Mouse (Mus musculus) midbrain, embryonic 16.5 days (tissue): ENCODE measurements around the gene Cep89. TPM values are rescaled to one million over a fixed set of nuclear protein-coding genes. Genes with fewer than 3 reads are reported as not detected.

Experiments
- ATAC-seq: fragments of 200-750 bp; cut with Nextera tagmentation; 2 replicates; pipeline ENCODE4 v1.8.0; 2017; ENCODE audit warnings: moderate TSS enrichment
- H3K27ac ChIP-seq: fragments of 300-500 bp; sonication (generic); 2 replicates; pipeline ENCODE4 v1.5.1; 2014; ENCODE audit warnings: mild to moderate bottlenecking, low read length, mixed read lengths
- H3K27me3 ChIP-seq: fragments of 300-500 bp; sonication (generic); 2 replicates; pipeline ENCODE4 v1.6.1; 2014; ENCODE audit warnings: low read depth, low read length, mixed read lengths; ENCODE audit not compliant: control insufficient read depth, insufficient read depth
- H3K36me3 ChIP-seq: fragments of 300-500 bp; sonication (generic); 2 replicates; pipeline ENCODE4 v1.6.1; 2014; ENCODE audit warnings: mild to moderate bottlenecking, low read length, moderate library complexity, mixed read lengths; ENCODE audit not compliant: control insufficient read depth, insufficient read depth
- H3K4me1 ChIP-seq: fragments of 300-500 bp; sonication (generic); 2 replicates; pipeline ENCODE4 v1.6.1; 2014; ENCODE audit warnings: mild to moderate bottlenecking, low read length, mixed read lengths; ENCODE audit not compliant: control insufficient read depth, insufficient read depth
- H3K4me2 ChIP-seq: fragments of 300-500 bp; sonication (generic); 2 replicates; pipeline ENCODE4 v1.6.1; 2014; ENCODE audit warnings: mild to moderate bottlenecking, low read length, mixed read lengths
- H3K4me3 ChIP-seq: fragments of 300-500 bp; sonication (generic); 2 replicates; pipeline ENCODE4 v1.5.1; 2014; ENCODE audit warnings: low read depth, mild to moderate bottlenecking, low read length, moderate library complexity, mixed read lengths
- H3K9ac ChIP-seq: fragments of 300-500 bp; sonication (generic); 2 replicates; pipeline ENCODE4 v1.6.1; 2014; ENCODE audit warnings: low read depth, low read length, mixed read lengths
- H3K9me3 ChIP-seq: fragments of 300-500 bp; sonication (generic); replicated peaks from 2 replicates; pipeline ENCODE4 v1.6.1; 2014; ENCODE audit warnings: mild to moderate bottlenecking, low read length, mixed read lengths; ENCODE audit not compliant: control insufficient read depth, poor library complexity, severe bottlenecking
- WGBS: fragments of 180-500 bp; shearing (Covaris S2); extraction: QIAGEN DNeasy Blood & Tissue Kit; methylation state at CpG from one replicate; pipeline ENCODE4 v1.1.7; 2014; 5-methylcytosine and 5-hydroxymethylcytosine counted together
- polyA plus RNA-seq: library from polyadenylated mRNA; unstranded; fragments of >200 nt; fragmentation: Nextera tagmentation; extraction: Ambion mirVana; gene quantifications from 2 replicates; pipeline ENCODE4 v1.2.1, GENCODE M21; 2015

Gene Cep89
- polyA plus RNA-seq, 1 experiment from 2014 or later = 34.7 TPM

GRCm38 (mm10) chr7:35362253-35362652 lies 34.6 kb upstream of the Cep89 start:
- H3K9ac ChIP-seq = no peak overlapping the region
- ATAC-seq = no peak
- no peak overlapping the region for H3K27ac ChIP-seq
- WGBS = 70% methylated on average over 5 of the region's 5 CpGs
- no peaks in the 10 kb centered on the region for H3K27me3 ChIP-seq
- H3K9me3 ChIP-seq = no peaks in the 10 kb centered on the region
- no peak overlapping the region for H3K4me2 ChIP-seq
- H3K4me3 ChIP-seq = no peak overlapping the region
- no peaks in the 10 kb centered on the region for H3K4me1 ChIP-seq
- no peaks in the 10 kb centered on the region for H3K36me3 ChIP-seq

GRCm38 (mm10) chr7:35362868-35363267 lies 34.0 kb upstream of the Cep89 start:
- no peak for ATAC-seq
- Histone ChIP-seq H3K9me3 (no peaks in the 10 kb centered on the region), H3K36me3 (no peaks in the 10 kb centered on the region), H3K4me2 (no peak overlapping the region), H3K4me1 (no peaks in the 10 kb centered on the region), H3K4me3 (no peak overlapping the region), H3K27ac (no peak overlapping the region), H3K27me3 (no peaks in the 10 kb centered on the region), H3K9ac (no peak overlapping the region)
- WGBS = 84% methylated on average over 5 of the region's 5 CpGs

- Histone ChIP-seq H3K27me3 (no peaks in the 10 kb centered on the region), H3K9ac (no peak overlapping the region), H3K27ac (no peak overlapping the region), H3K36me3 (no peaks in the 10 kb centered on the region), H3K9me3 (peaks cover 5% of the 10 kb centered on the region; the same call in 1 of the 2 replicates), H3K4me2 (no peak overlapping the region), H3K4me1 (no peaks in the 10 kb centered on the region), H3K4me3 (no peak overlapping the region)
- WGBS = 71% methylated on average over 12 of the region's 12 CpGs
- ATAC-seq = no peak
Observed at GRCm38 (mm10) chr7:35365161-35365910, 31.5 kb upstream of the Cep89 start.

- no peak overlapping the region for H3K4me3 ChIP-seq
- WGBS = 19% methylated on average over 14 of the region's 14 CpGs
- H3K27ac ChIP-seq = no peak overlapping the region; the same call in 1 of the 2 replicates
- H3K27me3 ChIP-seq = no peaks in the 10 kb centered on the region
- ATAC-seq = no peak
- no peak overlapping the region for H3K9ac ChIP-seq
- peaks cover 5% of the 10 kb centered on the region; the same call in 1 of the 2 replicates for H3K9me3 ChIP-seq
- no peaks in the 10 kb centered on the region for H3K36me3 ChIP-seq
- no peak overlapping the region for H3K4me2 ChIP-seq
- H3K4me1 ChIP-seq = no peaks in the 10 kb centered on the region; the same call in 1 of the 2 replicates
Observed at GRCm38 (mm10) chr7:35371096-35371495, 25.7 kb upstream of the Cep89 start.

- no peaks in the 10 kb centered on the region; the same call in 1 of the 2 replicates for H3K4me1 ChIP-seq
- H3K9ac ChIP-seq = no peak overlapping the region
- no peak for ATAC-seq
- no peak overlapping the region for H3K4me2 ChIP-seq
- no peak overlapping the region for H3K27ac ChIP-seq
- no peaks in the 10 kb centered on the region for H3K36me3 ChIP-seq
- peaks cover 5% of the 10 kb centered on the region; the same call in 1 of the 2 replicates for H3K9me3 ChIP-seq
- no peak overlapping the region for H3K4me3 ChIP-seq
- no peaks in the 10 kb centered on the region for H3K27me3 ChIP-seq
- WGBS = 95% methylated on average over 14 of the region's 14 CpGs
Observed at GRCm38 (mm10) chr7:35372483-35373017, 24.3 kb upstream of the Cep89 start.

- no peak for ATAC-seq
- WGBS = 71% methylated on average over 16 of the region's 16 CpGs
- Histone ChIP-seq H3K27ac (no peak overlapping the region), H3K9me3 (peaks cover 5% of the 10 kb centered on the region; the same call in 1 of the 2 replicates), H3K4me1 (no peaks in the 10 kb centered on the region; the same call in 1 of the 2 replicates), H3K4me2 (no peak overlapping the region), H3K36me3 (no peaks in the 10 kb centered on the region), H3K9ac (no peak overlapping the region), H3K27me3 (no peaks in the 10 kb centered on the region), H3K4me3 (no peak overlapping the region)
Observed at GRCm38 (mm10) chr7:35373146-35373989, 23.5 kb upstream of the Cep89 start.

GRCm38 (mm10) chr7:35374265-35374664 lies 22.6 kb upstream of the Cep89 start:
- ATAC-seq = no peak
- no peak overlapping the region for H3K27ac ChIP-seq
- H3K9me3 ChIP-seq = peaks cover under 1% of the 10 kb centered on the region; the same call in 1 of the 2 replicates
- 87% methylated on average over 7 of the region's 7 CpGs for WGBS
- no peaks in the 10 kb centered on the region; the same call in 1 of the 2 replicates for H3K4me1 ChIP-seq
- no peak overlapping the region for H3K9ac ChIP-seq
- no peak overlapping the region for H3K4me3 ChIP-seq
- no peaks in the 10 kb centered on the region for H3K36me3 ChIP-seq
- H3K27me3 ChIP-seq = no peaks in the 10 kb centered on the region
- no peak overlapping the region for H3K4me2 ChIP-seq

- WGBS = 80% methylated on average over 9 of the region's 9 CpGs
Observed at GRCm38 (mm10) chr7:35376623-35377022, 20.2 kb upstream of the Cep89 start.

More at GRCm38 (mm10) chr7:35376623-35377022, 20.2 kb upstream of the Cep89 start:
- Histone ChIP-seq H3K4me1 (no peaks in the 10 kb centered on the region; the same call in 1 of the 2 replicates), H3K4me3 (no peak overlapping the region), H3K9ac (no peak overlapping the region), H3K36me3 (no peaks in the 10 kb centered on the region), H3K4me2 (no peak overlapping the region), H3K27me3 (no peaks in the 10 kb centered on the region), H3K27ac (no peak overlapping the region), H3K9me3 (no peaks in the 10 kb centered on the region)
- no peak for ATAC-seq
